Mouse (Mus musculus) left cerebral cortex, postnatal 14 days (tissue): ENCODE data around the gene Irf6. TPM values are rescaled to one million over a fixed set of nuclear protein-coding genes. Genes with fewer than 3 reads are reported as not detected.

Experiments used
- DNase-seq, 2 experiments: peaks; one replicate each; pipeline ENCODE4 v3.0.0; 2021 to 2022; ENCODE audit warnings: low spot score in 2 of 2, mixed read lengths in 1 of 2
- intact Hi-C: fragments of 180-260 bp; cut with DNase I; formaldehyde crosslinking; loops from one replicate; pipeline ENCODE4 v1.15.1; 2025
- total RNA-seq, 2 experiments: library from RNA; stranded (reverse); gene quantifications; 2 replicates each; pipeline ENCODE4 v1.2.3; 2021

Gene Irf6
- total RNA-seq, 2 experiments from 2014 or later = 2.4 TPM

GRCm38 (mm10) chr1:193191675-193192283, 38.9 kb downstream of the Irf6 start:
- peak in 1 of 2 experiments; percentile 19 for DNase-seq
- intact Hi-C loops = no loop called here

GRCm38 (mm10) chr1:193194416-193195140, 41.7 kb downstream of the Irf6 start:
- intact Hi-C loops = no loop called here
- DNase-seq = no peak

GRCm38 (mm10) chr1:193195169-193195810, 42.4 kb downstream of the Irf6 start:
- intact Hi-C loops = no loop called here
- DNase-seq = no peak

- DNase-seq = no peak
- intact Hi-C loops = no loop called here
Observed at GRCm38 (mm10) chr1:193197494-193198205, 44.7 kb downstream of the Irf6 start.

GRCm38 (mm10) chr1:193198312-193198711, 45.4 kb downstream of the Irf6 start:
- no peak for DNase-seq
- intact Hi-C loops = no loop called here

GRCm38 (mm10) chr1:193200640-193201382, 47.9 kb downstream of the Irf6 start:
- no peak for DNase-seq
- intact Hi-C loops = no loop called here

GRCm38 (mm10) chr1:193201383-193201778, 48.5 kb downstream of the Irf6 start, which contains the start of gene Traf3ip3:
Traf3ip3 (minus strand) TSS chr1:193201703.
- intact Hi-C loops = no loop called here
- peak in 1 of 2 experiments; percentile 13 for DNase-seq

GRCm38 (mm10) chr1:193203821-193204220, 50.9 kb downstream of the Irf6 start:
- DNase-seq = no peak
- intact Hi-C loops = no loop called here

GRCm38 (mm10) chr1:193205431-193205830, 52.5 kb downstream of the Irf6 start:
- intact Hi-C loops = loop anchor here (5.0 kb wide), 3 partner anchors 47 to 177 kb away; no protein-coding TSS in a partner anchor

GRCm38 (mm10) chr1:193207503-193207902, 54.6 kb downstream of the Irf6 start, which contains the start of gene Lamb3:
Lamb3 (plus strand) TSS chr1:193207699.
- intact Hi-C loops = loop anchor here (5.0 kb wide), 3 partner anchors 45 to 175 kb away; no protein-coding TSS in a partner anchor
- no peak for DNase-seq

More at GRCm38 (mm10) chr1:193205431-193205830, 52.5 kb downstream of the Irf6 start:
- DNase-seq = no peak

- intact Hi-C loops = loop anchor here (5.0 kb wide), 3 partner anchors 44 to 174 kb away; no protein-coding TSS in a partner anchor
- DNase-seq = peak; percentile 44 to 72
Observed at GRCm38 (mm10) chr1:193208178-193208577, 55.3 kb downstream of the Irf6 start.

GRCm38 (mm10) chr1:193211371-193211770, 58.5 kb downstream of the Irf6 start:
- no peak for DNase-seq
- intact Hi-C loops = no loop called here

- DNase-seq = no peak
- intact Hi-C loops = no loop called here
Observed at GRCm38 (mm10) chr1:193214053-193214452, 61.1 kb downstream of the Irf6 start.

- DNase-seq = no peak
- intact Hi-C loops = no loop called here
Observed at GRCm38 (mm10) chr1:193216000-193216399, 63.1 kb downstream of the Irf6 start.

- no peak for DNase-seq
- intact Hi-C loops = no loop called here
Observed at GRCm38 (mm10) chr1:193220408-193220807, 67.5 kb downstream of the Irf6 start.
